Mouse (Mus musculus): ENCODE measurements around the gene Erp27.

Erp27 gene

GRCm38 (mm10) chr6:136939326-136940187 lies 17.6 kb upstream of the Erp27 start:
- in situ Hi-C loops (cut with MboI, MseI), result no loop called here

DNA sequence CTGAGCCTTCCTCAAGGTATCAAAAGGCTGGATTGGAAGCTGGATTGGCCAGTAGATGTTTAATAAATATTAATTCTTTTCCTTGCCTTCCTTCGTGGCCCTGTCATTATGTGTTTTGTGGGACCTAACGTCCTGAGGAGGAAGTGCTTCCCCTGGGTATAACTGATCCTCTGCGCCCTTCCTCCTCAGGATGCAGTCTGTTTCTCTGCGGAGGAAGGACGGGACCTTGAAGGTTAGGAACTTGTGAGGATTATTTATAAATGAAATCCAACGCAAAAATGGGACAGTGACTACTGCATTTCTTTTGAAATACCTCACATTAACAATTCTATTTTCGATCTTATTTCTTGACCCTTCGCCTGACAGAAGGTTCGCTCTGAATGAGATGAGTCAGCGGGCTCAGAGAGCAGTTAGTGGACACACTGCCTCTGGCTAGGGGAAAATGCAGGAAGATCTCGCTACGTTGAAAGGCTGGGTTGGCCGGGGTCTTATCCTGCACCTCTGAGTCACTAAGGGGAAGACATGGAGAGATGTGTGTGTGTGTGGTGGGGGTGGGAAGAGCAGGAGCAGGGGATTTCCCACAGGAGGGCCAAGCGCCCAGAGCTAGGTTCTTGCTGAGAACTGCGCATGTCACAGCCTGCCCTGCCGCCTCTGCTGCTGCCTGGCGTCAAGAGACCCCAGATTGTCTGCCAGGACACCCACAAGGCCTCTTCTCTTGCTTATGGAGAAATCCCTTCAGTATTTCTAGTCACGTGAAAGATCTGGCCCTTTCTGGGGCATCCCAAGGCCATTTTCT lies 16.5 kb upstream of the Erp27 start:
- in situ Hi-C loops (cut with MboI, MseI), result no loop called here

DNA sequence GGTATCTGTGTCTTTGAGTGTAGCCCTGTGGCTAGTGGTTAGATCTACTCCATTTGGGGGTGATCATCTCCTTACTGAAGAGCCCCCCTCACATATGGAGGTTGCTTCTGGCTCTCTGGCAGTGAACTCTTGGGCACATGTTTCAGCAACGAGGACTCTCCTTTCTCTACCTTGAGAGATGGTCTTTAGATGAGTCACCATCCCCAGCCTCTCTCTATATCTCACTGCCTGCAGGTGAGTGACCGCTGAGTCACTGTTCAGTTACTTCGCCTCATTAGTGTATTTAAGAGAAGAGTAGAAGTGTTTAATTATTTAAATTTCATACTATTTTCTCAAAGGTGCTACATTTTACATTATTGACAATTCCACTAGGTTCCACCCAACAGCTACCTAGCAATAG lies 15.1 kb upstream of the Erp27 start:
- in situ Hi-C loops (cut with MboI, MseI), result no loop called here

GRCm38 (mm10) chr6:136936361-136936760 lies 14.4 kb upstream of the Erp27 start:
- in situ Hi-C loops (cut with MboI, MseI), result no loop called here

GRCm38 (mm10) chr6:136935233-136935632 lies 13.3 kb upstream of the Erp27 start:
- in situ Hi-C loops (cut with MboI, MseI), result no loop called here

GRCm38 (mm10) chr6:136934068-136934467 lies 12.1 kb upstream of the Erp27 start:
- in situ Hi-C loops (cut with MboI, MseI), result loop anchor here (5.0 kb wide), 2 partner anchors 33 to 122 kb away; no protein-coding TSS in a partner anchor

DNA sequence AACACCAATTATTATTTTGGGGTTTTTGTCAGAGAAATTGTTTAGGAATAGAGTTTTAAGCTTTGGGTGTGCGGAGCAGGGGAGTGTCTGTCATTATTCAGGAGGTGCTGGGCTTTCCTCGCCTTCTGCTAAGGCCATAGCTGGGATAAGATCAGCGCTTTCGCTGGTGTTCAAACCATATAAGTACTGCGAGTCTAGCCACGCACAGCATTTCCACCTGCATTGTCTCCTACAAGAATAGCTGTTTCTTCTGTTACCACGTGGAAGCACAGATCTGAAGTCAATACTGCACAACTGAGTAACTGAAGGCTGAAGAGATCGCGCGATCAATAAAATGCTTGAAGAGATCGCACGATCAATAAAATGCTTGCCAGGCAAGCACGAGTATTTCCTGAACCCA lies 9.3 kb upstream of the Erp27 start:
- in situ Hi-C loops (cut with MboI, MseI), result loop anchor here (5.0 kb wide), 2 partner anchors 36 to 119 kb away; no protein-coding TSS in a partner anchor

GRCm38 (mm10) chr6:136930677-136931076 lies 8.7 kb upstream of the Erp27 start:
- in situ Hi-C loops (cut with MboI, MseI), result loop anchor here (5.0 kb wide), 2 partner anchors 37 to 118 kb away; no protein-coding TSS in a partner anchor

- in situ Hi-C loops (cut with MboI, MseI), result loop anchor here (10.0 kb wide), 1 partner anchor 73 kb away; the partner anchor contains the start of gene Art4
Measured at GRCm38 (mm10) chr6:136927626-136928025, 5.6 kb upstream of the Erp27 start.

- in situ Hi-C loops (cut with MboI, MseI), result loop anchor here (10.0 kb wide), 1 partner anchor 70 kb away; the partner anchor contains the start of gene Art4
Measured at GRCm38 (mm10) chr6:136925049-136925448, 3.1 kb upstream of the Erp27 start.

GRCm38 (mm10) chr6:136923532-136923931 lies 1.6 kb upstream of the Erp27 start, which contains the start of gene Pde6h:
Gene Pde6h, plus strand, starts transcription at chr6:136923832.
- in situ Hi-C loops (cut with MboI, MseI), result loop anchor here (10.0 kb wide), 1 partner anchor 69 kb away; the partner anchor contains the start of gene Art4

- in situ Hi-C loops (cut with MboI, MseI), result loop anchor here (10.0 kb wide), 1 partner anchor 68 kb away; the partner anchor contains the start of gene Art4
Measured at GRCm38 (mm10) chr6:136922871-136923270, 891 bp upstream of the Erp27 start.

GRCm38 (mm10) chr6:136921601-136922000 lies 379 bp downstream of the Erp27 start:
- in situ Hi-C loops (cut with MboI, MseI), result loop anchor here (10.0 kb wide), 1 partner anchor 67 kb away; the partner anchor contains the start of gene Art4

- in situ Hi-C loops (cut with MboI, MseI), result loop anchor here (10.0 kb wide), 1 partner anchor 66 kb away; the partner anchor contains the start of gene Art4
Measured at GRCm38 (mm10) chr6:136920320-136921257, 1.4 kb downstream of the Erp27 start.

DNA sequence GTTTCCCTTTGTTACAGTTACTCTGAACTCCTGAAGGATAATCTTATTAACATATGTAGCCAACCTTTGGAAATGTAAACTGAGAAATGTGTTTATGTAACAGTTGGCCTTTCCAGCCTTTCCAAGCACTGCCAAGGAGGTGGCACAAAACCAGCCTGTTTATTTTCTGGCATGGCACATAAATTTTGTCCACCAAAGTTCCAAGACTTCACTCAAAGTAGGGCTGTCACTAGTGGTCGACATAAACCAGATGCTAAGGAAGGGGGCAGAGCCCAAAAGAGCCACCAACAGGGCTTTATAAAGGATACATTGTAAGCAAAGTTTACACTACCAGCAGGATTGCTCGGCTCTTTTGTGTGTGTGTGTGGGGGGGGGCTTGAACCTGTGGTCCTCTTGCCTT lies 4.1 kb downstream of the Erp27 start:
- in situ Hi-C loops (cut with MboI, MseI), result no loop called here

DNA sequence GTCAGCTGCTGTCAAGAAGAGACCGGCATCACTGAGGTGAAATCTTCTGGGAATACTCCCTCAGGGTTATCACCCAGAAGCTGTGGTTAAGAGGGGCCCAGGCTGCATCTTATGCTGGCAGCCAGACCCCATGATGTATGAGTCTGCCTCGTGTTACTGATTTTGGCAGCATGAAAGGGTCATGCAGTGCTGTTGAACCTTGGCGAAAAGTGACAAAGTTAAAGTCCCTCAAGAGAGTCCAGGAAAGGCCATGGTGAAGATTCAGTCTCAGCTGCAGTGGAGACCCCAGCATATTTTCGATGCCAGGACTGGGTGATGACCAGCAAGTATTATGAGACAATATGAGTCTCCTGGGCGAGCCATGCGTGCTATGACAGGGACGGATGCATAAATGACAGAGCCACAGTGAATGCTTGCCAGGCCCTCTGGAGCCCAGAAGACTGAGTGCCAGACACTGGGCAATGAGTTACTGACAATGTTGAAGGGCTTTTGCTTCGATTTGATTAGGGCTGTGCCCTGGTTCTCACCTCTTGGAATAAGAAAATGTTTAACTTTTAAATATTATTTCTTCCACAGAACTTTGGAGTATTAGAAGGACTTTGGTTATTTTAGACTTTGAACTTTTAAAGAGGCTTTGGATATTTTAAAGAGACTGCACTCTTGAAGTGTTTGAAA lies 6.1 kb downstream of the Erp27 start:
- in situ Hi-C loops (cut with MboI, MseI), result no loop called here

GRCm38 (mm10) chr6:136914234-136914633 lies 7.7 kb downstream of the Erp27 start:
- in situ Hi-C loops (cut with MboI, MseI), result no loop called here

GRCm38 (mm10) chr6:136913384-136914126 lies 8.4 kb downstream of the Erp27 start:
- in situ Hi-C loops (cut with MboI, MseI), result no loop called here

GRCm38 (mm10) chr6:136912751-136913265 lies 9.2 kb downstream of the Erp27 start:
- in situ Hi-C loops (cut with MboI, MseI), result no loop called here
